Mouse (Mus musculus): ENCODE data around the gene Kctd10.
A peak's percentile ranks its signal among the peaks of the same experiment; 100 is the strongest.

Gene Kctd10

DNA sequence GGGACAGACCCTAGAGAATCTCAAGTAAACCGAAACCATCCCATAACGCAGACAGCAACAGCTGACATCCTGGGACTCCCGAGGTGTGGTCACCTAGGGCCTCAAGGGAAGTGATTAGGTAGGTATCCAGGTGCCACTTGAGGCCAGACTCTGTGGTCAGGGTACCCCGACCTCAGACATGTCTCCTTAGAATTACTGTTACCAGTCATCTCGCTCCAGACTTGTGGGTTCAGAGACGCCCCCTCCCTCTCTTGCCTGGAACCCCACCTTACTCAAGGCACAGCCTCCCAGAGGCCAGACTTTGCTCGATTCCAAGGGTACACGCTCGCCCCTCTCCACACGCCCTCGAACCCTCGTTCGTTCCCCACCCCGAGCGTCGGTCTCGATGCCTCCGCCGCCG, 545 bp downstream of the Kctd10 start:
- no peak for DNase-seq (ENCODE audit: low spot score in 2 of 2)

DNA sequence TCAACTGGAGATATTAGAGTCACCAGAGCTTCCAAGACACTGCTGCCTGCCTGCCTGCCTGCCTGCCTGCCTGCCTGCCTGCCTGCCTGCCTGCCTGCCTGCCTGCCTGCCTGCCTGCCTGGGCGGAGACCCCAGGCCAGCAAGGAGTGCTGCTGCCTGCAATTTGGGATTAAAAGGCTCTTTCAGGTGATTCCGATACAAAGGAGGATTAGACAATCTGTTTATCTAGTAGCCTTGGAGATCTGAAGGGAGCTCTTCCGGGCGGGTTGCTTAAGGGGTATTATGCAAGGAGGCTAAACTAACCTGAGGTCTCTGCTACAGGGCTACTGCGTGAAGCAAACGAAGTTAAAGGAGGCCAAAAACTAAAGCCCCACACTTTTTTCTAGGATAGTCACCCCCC, 1.4 kb downstream of the Kctd10 start:
- DNase-seq (ENCODE audit: low spot score in 2 of 2), result no peak

- no peak for DNase-seq (ENCODE audit: low spot score in 2 of 2)
These were observed 2.0 kb downstream of the Kctd10 start for GRCm38 (mm10) chr5:114378177-114378920.

GRCm38 (mm10) chr5:114374409-114375213, 5.7 kb downstream of the Kctd10 start:
- no peak for DNase-seq (ENCODE audit: low spot score in 2 of 2)

GRCm38 (mm10) chr5:114373581-114373980, 6.7 kb downstream of the Kctd10 start:
- no peak for DNase-seq (ENCODE audit: low spot score in 2 of 2)

DNA sequence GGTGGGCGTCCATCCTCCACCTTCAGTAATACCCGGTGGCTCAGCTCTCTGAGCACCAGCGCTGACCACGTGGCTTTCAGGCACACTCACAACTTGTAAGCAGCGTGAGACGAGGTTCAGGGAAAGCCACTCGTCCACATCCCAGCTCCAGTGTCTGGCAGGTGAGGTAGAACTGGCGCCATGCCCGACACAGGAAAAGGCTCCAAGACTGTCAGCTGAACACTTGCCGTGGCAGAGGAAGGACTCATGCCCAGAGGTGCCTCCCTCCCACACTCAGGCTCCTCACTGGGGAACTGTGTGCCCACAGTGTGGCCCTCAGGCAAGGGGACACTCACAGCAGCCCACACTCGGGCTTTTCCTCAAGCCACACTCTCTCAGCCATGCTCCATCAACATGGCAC, 7.1 kb downstream of the Kctd10 start:
- no peak for DNase-seq (ENCODE audit: low spot score in 2 of 2)

DNA sequence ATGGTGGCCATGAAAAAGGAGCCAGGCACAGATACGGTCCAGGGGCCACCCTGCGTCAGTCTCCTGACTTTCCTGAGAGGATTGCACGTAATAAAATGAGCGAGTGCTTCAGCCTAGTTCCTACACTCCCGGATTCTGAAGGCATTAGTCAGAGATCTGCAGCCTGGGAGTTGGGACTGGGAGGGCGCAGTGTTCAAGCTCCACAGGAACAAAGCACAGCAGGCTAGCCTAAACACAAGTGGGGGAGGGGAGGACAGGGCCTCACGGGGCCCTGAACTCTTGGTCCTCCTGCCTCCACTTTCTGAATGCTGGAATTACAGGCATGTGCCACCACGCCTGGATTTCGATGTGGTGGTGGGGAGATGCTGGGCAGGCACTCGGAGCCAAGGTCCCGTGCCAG, 7.7 kb downstream of the Kctd10 start:
- no peak for DNase-seq (ENCODE audit: low spot score in 2 of 2)

GRCm38 (mm10) chr5:114371731-114372473, 8.4 kb downstream of the Kctd10 start:
- no peak for DNase-seq (ENCODE audit: low spot score in 2 of 2)

DNA sequence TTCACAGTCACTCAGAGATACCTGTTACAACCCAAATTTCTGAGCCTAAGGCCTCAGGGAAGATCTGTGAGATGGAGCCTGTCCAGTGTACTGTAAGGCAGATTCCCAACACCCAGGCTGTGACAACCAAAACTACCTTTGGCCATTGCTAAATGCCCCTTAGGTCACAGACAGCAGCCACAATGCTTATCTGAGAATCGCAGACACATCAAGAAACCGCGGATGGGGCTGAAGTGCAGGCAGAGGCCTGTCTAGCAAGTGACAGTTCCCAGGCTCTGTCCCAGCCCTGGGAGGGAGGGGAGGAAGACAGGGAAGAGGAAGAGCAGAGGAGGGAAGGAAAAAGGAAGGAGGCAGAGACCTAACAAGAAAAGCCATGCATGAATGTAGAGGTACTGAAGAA, 9.0 kb downstream of the Kctd10 start:
- no peak for DNase-seq (ENCODE audit: low spot score in 2 of 2)

GRCm38 (mm10) chr5:114370371-114370776, 9.9 kb downstream of the Kctd10 start:
- peak in 1 of 2 experiments; percentile 56 for DNase-seq (ENCODE audit: low spot score in 2 of 2)

- DNase-seq (ENCODE audit: low spot score in 2 of 2), result no peak
These were observed 10.4 kb downstream of the Kctd10 start for GRCm38 (mm10) chr5:114369921-114370320.

- no peak for DNase-seq (ENCODE audit: low spot score in 2 of 2)
These were observed 11.4 kb downstream of the Kctd10 start for GRCm38 (mm10) chr5:114368803-114369496.

DNA sequence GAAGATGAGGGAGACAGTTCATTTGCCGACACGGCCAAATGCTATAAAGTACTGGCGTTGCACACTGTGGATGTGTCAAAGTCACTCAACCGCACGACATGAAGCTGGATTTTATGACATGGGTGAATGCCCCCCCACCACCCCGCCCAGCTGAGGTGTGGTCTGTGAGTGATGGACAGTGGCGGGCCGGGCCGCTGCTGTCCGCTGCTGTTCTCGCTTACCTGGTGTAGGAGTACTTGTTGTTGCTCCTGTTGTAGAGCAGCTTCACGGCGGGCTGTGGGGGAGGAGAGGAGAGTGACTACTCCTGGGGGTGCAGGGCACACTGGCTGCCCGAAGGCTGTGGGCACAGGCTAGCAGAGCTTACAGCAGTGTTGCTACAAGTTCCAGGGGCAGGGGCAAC, 12.2 kb downstream of the Kctd10 start:
- no peak for DNase-seq (ENCODE audit: low spot score in 2 of 2)

DNA sequence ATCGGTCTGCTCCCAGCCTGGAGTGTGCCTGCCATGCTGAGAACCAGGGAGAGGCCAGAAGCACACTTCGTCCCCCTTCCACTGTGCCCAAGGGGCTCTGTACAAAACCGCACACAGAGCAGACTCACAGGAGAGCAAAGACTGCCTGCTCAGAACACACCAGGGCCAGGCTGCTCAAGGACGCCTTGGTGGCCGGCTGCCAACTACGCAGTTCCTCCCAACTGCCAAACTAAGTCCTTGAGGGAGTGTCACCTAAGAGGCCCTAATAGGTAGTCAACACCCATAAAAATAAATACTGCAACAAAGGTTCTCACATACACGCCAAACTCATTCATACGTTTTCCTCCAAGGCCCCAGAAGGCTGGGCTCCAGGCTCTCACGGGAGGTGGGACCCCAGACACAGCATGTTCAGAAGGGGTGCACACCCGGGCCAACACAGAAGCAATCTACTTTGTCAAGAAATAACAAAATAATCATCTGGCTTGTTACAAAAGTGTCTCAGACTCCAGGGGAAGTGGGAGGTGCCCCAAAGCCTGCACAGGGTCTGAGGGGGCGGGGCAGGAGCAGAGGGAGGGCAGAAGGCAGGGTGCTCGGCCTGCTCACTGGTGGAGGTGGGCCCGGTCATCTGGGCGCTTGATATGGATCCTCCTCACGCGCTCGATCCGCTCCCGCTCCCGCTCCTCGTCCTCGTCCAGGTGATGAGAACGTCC, 15.1 kb downstream of the Kctd10 start:
- peak in 1 of 2 experiments; percentile 72 for DNase-seq (ENCODE audit: low spot score in 2 of 2)

- no peak for DNase-seq (ENCODE audit: low spot score in 2 of 2)
These were observed 19.3 kb downstream of the Kctd10 start for GRCm38 (mm10) chr5:114360968-114361367.

GRCm38 (mm10) chr5:114359586-114359985, 20.7 kb downstream of the Kctd10 start:
- DNase-seq (ENCODE audit: low spot score in 2 of 2), result no peak

GRCm38 (mm10) chr5:114358833-114359232, 21.5 kb downstream of the Kctd10 start:
- DNase-seq (ENCODE audit: low spot score in 2 of 2), result no peak

GRCm38 (mm10) chr5:114356936-114357751, 23.2 kb downstream of the Kctd10 start:
- DNase-seq (ENCODE audit: low spot score in 2 of 2), result peak in 1 of 2 experiments; percentile 55

DNA sequence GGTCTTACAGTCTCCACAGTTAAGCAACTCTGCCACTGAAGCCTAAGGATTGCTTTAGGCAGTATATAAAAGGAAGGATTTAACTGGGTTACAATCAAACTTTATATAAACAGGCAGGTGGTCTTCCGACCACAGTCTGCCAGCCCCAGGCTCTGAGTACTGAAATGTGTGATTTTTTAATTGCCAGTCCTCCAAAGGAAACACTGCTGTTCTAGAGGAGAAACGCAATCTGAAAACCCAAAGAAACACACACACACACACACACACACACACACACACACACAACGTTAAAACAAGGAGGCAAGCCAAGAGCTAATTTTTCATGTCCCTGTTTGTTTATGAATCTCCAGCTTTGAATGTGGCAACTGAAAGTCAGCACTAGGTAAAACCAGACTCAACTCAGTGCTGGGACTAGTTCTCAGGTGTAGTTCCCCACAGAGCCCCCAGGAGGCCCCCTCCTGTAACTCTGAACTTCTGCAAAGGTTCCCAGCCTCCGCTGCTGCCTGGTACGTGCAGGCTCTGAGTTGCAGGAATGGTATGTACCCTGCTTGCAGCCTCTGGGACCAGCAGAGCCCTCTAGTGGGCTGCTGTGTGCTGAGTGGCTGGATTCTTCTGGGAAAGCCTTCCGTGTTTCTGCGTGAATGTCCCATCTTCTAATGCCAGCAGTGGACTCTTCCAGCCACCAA, 23.9 kb downstream of the Kctd10 start:
- peak; percentile 85 for DNase-seq (ENCODE audit: low spot score in 2 of 2)

DNA sequence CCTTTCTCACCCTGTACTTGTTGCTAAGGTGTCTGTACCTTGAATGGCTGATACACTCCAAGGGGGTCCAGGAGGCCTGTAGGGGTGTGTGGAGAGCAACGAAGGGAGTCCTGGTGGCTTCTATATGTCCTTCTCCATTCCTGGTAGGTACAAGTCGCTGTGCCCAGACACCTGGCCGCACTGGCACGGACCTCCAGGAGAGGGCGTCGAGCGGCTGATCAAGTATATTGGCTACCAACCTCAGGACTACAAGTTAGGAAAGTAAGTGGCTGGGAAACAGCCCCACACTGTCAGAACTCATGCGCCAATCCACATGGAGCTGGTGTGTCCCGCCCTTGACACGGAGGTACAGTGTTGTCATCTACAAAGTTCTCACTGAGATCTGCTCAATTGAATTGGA, 28.8 kb downstream of the Kctd10 start:
- DNase-seq (ENCODE audit: low spot score in 2 of 2), result no peak

Data from urinary bladder, postnatal 4 days (tissue).